Mouse (Mus musculus) hindbrain, embryonic 14.5 days (tissue): Measurements from ENCODE around the gene Saxo1. TPM values are rescaled to one million over a fixed set of nuclear protein-coding genes. Genes with fewer than 3 reads are reported as not detected.
A peak's percentile ranks its signal among the peaks of the same experiment; 100 is the strongest.

Source experiments
- ATAC-seq: fragments of 200-750 bp; cut with Nextera tagmentation; 2 replicates; pipeline ENCODE4 v1.8.0; 2017; ENCODE audit warnings: moderate number of reproducible peaks, mild to moderate bottlenecking, moderate TSS enrichment, moderate library complexity; ENCODE audit not compliant: low FRiP score
- DNase-seq: peaks from one replicate; pipeline ENCODE4 v3.0.0-alpha.2; 2015; ENCODE audit warnings: low spot score
- H3K27ac ChIP-seq: fragments of 300-500 bp; sonication (generic); 2 replicates; pipeline ENCODE4 v1.5.1; 2014; ENCODE audit warnings: mild to moderate bottlenecking, moderate library complexity
- H3K27me3 ChIP-seq: fragments of 300-500 bp; sonication (generic); 2 replicates; pipeline ENCODE4 v1.6.1; 2014; ENCODE audit warnings: mild to moderate bottlenecking, low read length, mixed read lengths; ENCODE audit not compliant: control insufficient read depth, insufficient read depth
- H3K36me3 ChIP-seq: fragments of 300-500 bp; sonication (generic); replicated peaks from 2 replicates; pipeline ENCODE4 v1.6.1; 2014; ENCODE audit not compliant: control insufficient read depth, insufficient read depth
- H3K4me1 ChIP-seq: fragments of 300-500 bp; sonication (generic); replicated peaks from 2 replicates; pipeline ENCODE4 v1.6.1; 2014; ENCODE audit warnings: antibody characterized with exemption, low read length, mixed read lengths; ENCODE audit not compliant: control insufficient read depth, insufficient read depth
- H3K4me2 ChIP-seq: fragments of 300-500 bp; sonication (generic); replicated peaks from 2 replicates; pipeline ENCODE4 v1.6.1; 2014; ENCODE audit warnings: mild to moderate bottlenecking, moderate library complexity
- H3K4me3 ChIP-seq: fragments of 300-500 bp; sonication (generic); replicated peaks from 2 replicates; pipeline ENCODE4 v1.5.1; 2014; ENCODE audit warnings: mild to moderate bottlenecking, low read length
- H3K9ac ChIP-seq: fragments of 300-500 bp; sonication (generic); 2 replicates; pipeline ENCODE4 v1.6.1; 2014
- H3K9me3 ChIP-seq: fragments of 300-500 bp; sonication (generic); 2 replicates; pipeline ENCODE4 v1.6.1; 2016; ENCODE audit warnings: low read length; ENCODE audit not compliant: control insufficient read depth
- WGBS: fragments of 180-500 bp; shearing (Covaris S2); extraction: QIAGEN DNeasy Blood & Tissue Kit; methylation state at CpG from one replicate; pipeline ENCODE4 v1.1.7; 2014; 5-methylcytosine and 5-hydroxymethylcytosine counted together
- polyA plus RNA-seq: library from polyadenylated mRNA; unstranded; fragments of >200 nt; fragmentation: Nextera tagmentation; extraction: Ambion mirVana; gene quantifications from 2 replicates; pipeline ENCODE4 v1.2.1, GENCODE M21; 2014

Saxo1 gene
- polyA plus RNA-seq, 1 experiment from 2014 or later, result not detected

GRCm38 (mm10) chr4:86561061-86561460, 2.9 kb upstream of the Saxo1 start:
- Histone ChIP-seq H3K27ac (no peak overlapping the region), H3K9me3 (no peaks in the 10 kb centered on the region), H3K4me2 (no peak overlapping the region), H3K4me1 (no peaks in the 10 kb centered on the region), H3K4me3 (no peak overlapping the region), H3K27me3 (no peaks in the 10 kb centered on the region), H3K9ac (no peak overlapping the region), H3K36me3 (no peaks in the 10 kb centered on the region)
- DNase-seq, result no peak
- WGBS, result 95% methylated on average over 3 of the region's 3 CpGs
- ATAC-seq, result no peak

GRCm38 (mm10) chr4:86559006-86559405, 878 bp upstream of the Saxo1 start:
- ATAC-seq (no peak), DNase-seq (no peak)
- Histone ChIP-seq H3K9me3 (no peaks in the 10 kb centered on the region), H3K4me2 (no peak overlapping the region), H3K4me1 (no peaks in the 10 kb centered on the region), H3K36me3 (no peaks in the 10 kb centered on the region), H3K27me3 (no peaks in the 10 kb centered on the region), H3K4me3 (no peak overlapping the region), H3K27ac (no peak overlapping the region), H3K9ac (no peak overlapping the region)
- 78% methylated on average over 4 of the region's 4 CpGs for WGBS

DNA sequence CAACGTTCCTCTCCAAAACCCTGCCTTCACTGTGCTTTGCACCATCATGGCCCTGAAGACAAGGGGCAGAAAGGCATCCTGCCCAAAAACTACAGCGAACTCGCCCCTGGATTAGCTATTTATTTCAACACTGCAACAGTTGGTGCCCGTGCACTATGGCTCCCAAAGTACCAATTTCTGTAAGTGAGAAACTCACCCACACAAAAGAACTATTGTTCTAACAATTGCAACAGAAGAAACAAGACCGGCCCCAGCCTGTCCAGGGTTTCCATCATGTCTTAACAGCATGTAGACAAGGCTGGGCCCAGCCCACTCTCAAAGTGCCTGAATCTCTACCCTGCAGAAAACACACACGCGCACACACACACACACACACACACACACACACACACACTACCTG, 757 bp downstream of the Saxo1 start:
- H3K4me2 ChIP-seq, result no peak overlapping the region
- no peak overlapping the region for H3K27ac ChIP-seq
- DNase-seq (no peak), ATAC-seq (no peak)
- H3K27me3 ChIP-seq, result no peaks in the 10 kb centered on the region
- no peaks in the 10 kb centered on the region for H3K36me3 ChIP-seq
- WGBS, result 78% methylated on average over 7 of the region's 7 CpGs
- no peak overlapping the region for H3K9ac ChIP-seq
- no peaks in the 10 kb centered on the region for H3K4me1 ChIP-seq
- no peak overlapping the region for H3K4me3 ChIP-seq
- no peaks in the 10 kb centered on the region for H3K9me3 ChIP-seq

DNA sequence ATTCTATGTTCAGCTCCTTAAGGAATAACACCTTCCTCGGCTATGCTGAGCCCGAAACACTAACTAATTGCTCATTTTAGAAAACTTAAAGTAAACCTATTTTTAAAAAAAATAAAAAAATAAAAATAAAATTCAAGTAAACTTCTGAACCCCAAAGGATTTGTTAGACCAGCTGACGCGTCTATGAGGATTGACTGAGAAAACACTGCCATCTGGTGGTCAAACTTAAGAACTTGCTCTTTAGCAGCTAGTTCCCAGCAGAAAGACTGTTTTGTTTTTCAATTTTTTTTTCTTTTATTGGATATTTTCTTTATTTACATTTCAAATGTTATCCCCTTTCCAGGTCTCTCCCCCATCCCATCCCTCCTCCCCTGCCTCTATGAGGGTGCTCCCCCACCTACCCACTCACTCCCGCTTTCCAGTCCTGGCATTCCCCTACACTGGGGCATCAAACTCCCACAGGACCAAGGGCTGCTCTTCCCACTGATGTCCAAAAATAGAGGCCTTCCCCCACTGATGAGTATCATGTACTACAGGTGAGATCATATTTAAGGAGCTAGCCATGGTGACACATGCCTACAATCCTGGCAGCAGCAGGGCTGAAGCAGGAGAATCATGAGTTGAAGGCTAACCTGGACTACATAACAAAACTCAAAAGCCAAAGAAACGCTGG, 3.0 kb downstream of the Saxo1 start:
- H3K4me1 ChIP-seq, result no peaks in the 10 kb centered on the region
- no peak overlapping the region for H3K4me2 ChIP-seq
- DNase-seq (peak; percentile 85), ATAC-seq (peak; percentile 46; the same call in 1 of the 2 replicates)
- H3K9me3 ChIP-seq, result no peaks in the 10 kb centered on the region
- H3K36me3 ChIP-seq, result no peaks in the 10 kb centered on the region
- H3K4me3 ChIP-seq, result no peak overlapping the region
- WGBS, result 28% methylated on average over 6 of the region's 6 CpGs
- no peaks in the 10 kb centered on the region for H3K27me3 ChIP-seq
- no peak overlapping the region for H3K27ac ChIP-seq
- H3K9ac ChIP-seq, result no peak overlapping the region

DNA sequence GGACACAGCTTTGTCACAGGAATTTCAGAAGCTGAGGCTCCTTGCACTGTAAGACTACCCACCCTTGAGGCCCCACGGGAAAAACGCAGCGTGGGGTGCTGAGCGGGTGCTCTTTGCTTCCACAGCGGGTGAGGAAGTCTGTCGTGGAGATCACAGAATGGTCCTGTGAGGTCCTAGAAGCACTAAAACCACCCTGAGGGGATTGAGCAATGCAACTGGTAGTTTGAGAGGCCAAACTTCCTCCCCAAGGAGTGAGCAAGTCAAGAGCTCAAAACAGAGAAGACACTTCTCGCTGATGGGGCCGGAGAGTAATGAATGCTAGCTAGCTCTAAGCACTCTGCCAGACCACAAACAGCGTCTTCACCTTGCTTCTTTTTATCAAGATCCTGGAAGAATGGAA, 9.8 kb downstream of the Saxo1 start:
- Histone ChIP-seq H3K27ac (no peak overlapping the region), H3K9ac (no peak overlapping the region), H3K27me3 (no peaks in the 10 kb centered on the region), H3K9me3 (no peaks in the 10 kb centered on the region), H3K4me1 (0 out of 2 replicates have a peak, but pooled peaks cover 7% of the 10 kb centered on the region), H3K4me3 (no peak overlapping the region), H3K4me2 (no peak overlapping the region), H3K36me3 (no peaks in the 10 kb centered on the region)
- ATAC-seq, result no peak
- WGBS, result 90% methylated on average over 9 of the region's 9 CpGs
- DNase-seq, result no peak

- Histone ChIP-seq H3K36me3 (no peaks in the 10 kb centered on the region), H3K4me1 (0 out of 2 replicates have a peak, but pooled peaks cover 7% of the 10 kb centered on the region), H3K27me3 (no peaks in the 10 kb centered on the region), H3K4me3 (no peak overlapping the region), H3K27ac (no peak overlapping the region), H3K9ac (no peak overlapping the region), H3K4me2 (no peak overlapping the region), H3K9me3 (no peaks in the 10 kb centered on the region)
- peak; percentile 65 for DNase-seq
- 60% methylated on average over 5 of the region's 5 CpGs for WGBS
- ATAC-seq, result no peak
Measured at GRCm38 (mm10) chr4:86545615-86546014, 12.5 kb downstream of the Saxo1 start.

DNA sequence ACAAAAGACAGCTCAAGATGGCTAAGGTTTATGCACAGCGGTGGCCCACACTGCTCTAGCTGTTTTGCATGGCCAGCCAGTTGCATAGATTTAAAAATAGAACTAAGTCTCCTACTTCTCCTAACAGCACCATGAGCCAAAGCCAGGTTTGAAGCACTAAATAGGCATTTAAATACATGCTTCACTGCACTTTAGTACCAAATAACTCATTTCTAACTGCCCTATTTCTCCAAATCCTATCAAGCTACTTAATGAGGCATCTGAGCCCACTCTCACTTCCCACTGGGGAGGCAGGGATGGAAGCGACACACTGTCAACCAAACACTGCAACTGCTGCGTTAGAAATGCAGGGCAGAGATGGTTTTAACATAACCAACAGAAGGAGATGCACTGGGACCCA, 14.1 kb downstream of the Saxo1 start:
- no peak overlapping the region for H3K4me2 ChIP-seq
- no peak overlapping the region for H3K4me3 ChIP-seq
- DNase-seq, result peak; percentile 46
- no peaks in the 10 kb centered on the region for H3K36me3 ChIP-seq
- H3K4me1 ChIP-seq, result 0 out of 2 replicates have a peak, but pooled peaks cover 7% of the 10 kb centered on the region
- no peak overlapping the region for H3K27ac ChIP-seq
- 49% methylated on average over 3 of the region's 3 CpGs for WGBS
- peak; percentile 51; the same call in 1 of the 2 replicates for ATAC-seq
- H3K9ac ChIP-seq, result no peak overlapping the region
- no peaks in the 10 kb centered on the region for H3K9me3 ChIP-seq
- no peaks in the 10 kb centered on the region for H3K27me3 ChIP-seq

DNA sequence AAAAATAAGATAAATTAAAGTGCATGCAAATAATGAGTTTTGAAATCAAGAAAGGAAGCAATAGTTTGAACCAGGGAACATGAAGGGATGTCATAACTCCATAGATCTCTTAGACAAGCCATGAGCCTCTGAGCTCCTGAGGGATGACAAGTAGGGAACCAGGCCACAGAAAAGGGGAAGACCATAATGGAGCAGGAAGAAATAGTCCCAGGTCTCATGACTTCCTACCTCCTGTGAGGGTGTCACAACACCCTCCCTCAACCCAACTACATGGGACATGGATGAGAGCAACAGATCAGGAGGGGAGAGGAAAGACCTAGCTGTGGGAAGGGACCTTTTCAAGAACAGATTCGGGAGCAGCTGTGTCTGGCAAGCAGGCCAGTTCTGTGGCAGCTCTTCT, 16.6 kb downstream of the Saxo1 start:
- Histone ChIP-seq H3K36me3 (no peaks in the 10 kb centered on the region), H3K4me2 (no peak overlapping the region), H3K4me1 (0 out of 2 replicates have a peak, but pooled peaks cover 7% of the 10 kb centered on the region), H3K4me3 (no peak overlapping the region), H3K27me3 (no peaks in the 10 kb centered on the region), H3K9me3 (no peaks in the 10 kb centered on the region), H3K9ac (no peak overlapping the region), H3K27ac (no peak overlapping the region)
- DNase-seq (no peak), ATAC-seq (no peak)
- 83% methylated on average over 1 of the region's 1 CpGs for WGBS

DNA sequence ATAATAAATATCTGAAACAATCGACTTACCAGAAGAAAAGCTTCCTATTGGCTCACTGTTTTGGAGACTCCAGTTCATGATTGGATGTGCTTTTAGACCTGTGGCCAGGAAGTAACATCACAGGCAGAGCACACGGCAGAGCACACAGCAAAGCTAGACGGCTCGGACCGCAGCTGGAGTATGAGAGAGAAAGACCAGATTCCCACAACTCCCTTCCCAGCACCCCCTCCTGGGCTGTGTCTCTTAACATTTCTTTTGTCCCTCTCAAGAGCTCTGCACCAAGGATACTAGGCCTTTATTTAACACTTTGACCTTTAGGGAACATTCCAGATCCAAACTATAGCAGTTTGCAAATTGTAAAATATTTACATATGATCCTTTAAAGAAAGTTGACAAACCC, 19.2 kb downstream of the Saxo1 start:
- Histone ChIP-seq H3K9me3 (no peaks in the 10 kb centered on the region), H3K27me3 (no peaks in the 10 kb centered on the region), H3K4me2 (no peak overlapping the region), H3K27ac (no peak overlapping the region), H3K9ac (no peak overlapping the region), H3K36me3 (no peaks in the 10 kb centered on the region), H3K4me3 (no peak overlapping the region), H3K4me1 (0 out of 2 replicates have a peak, but pooled peaks cover 5% of the 10 kb centered on the region)
- ATAC-seq (no peak), DNase-seq (no peak)
- 86% methylated on average over 5 of the region's 5 CpGs for WGBS

- WGBS, result 46% methylated on average over 4 of the region's 4 CpGs
- no peaks in the 10 kb centered on the region for H3K36me3 ChIP-seq
- no peaks in the 10 kb centered on the region for H3K27me3 ChIP-seq
- ATAC-seq, result no peak
- H3K27ac ChIP-seq, result no peak overlapping the region
- no peak overlapping the region for H3K4me2 ChIP-seq
- H3K9me3 ChIP-seq, result no peaks in the 10 kb centered on the region
- no peak overlapping the region for H3K4me3 ChIP-seq
- no peaks in the 10 kb centered on the region for H3K4me1 ChIP-seq
- H3K9ac ChIP-seq, result no peak overlapping the region
- DNase-seq, result peak; percentile 28
Measured at GRCm38 (mm10) chr4:86537972-86538371, 20.2 kb downstream of the Saxo1 start.
